Mouse (Mus musculus): Measurements from ENCODE around the gene Cdh6. TPM values are rescaled to one million over a fixed set of nuclear protein-coding genes. Genes with fewer than 3 reads are reported as not detected.

Gene Cdh6
- polyA plus RNA-seq, 1 experiment from 2014 or later: 33.8 TPM

- peak overlapping the region; percentile 85 for H3K27ac ChIP-seq (ENCODE audit: low read length)
These were observed 1.8 kb downstream of the Cdh6 start for GRCm38 (mm10) chr15:13171486-13172364.

GRCm38 (mm10) chr15:13165094-13165885 lies 8.2 kb downstream of the Cdh6 start:
- no peaks in the 10 kb centered on the region for H3K4me1 ChIP-seq (ENCODE audit: insufficient read depth, low read length)
- H3K9me3 ChIP-seq (ENCODE audit: low read length): no peaks in the 10 kb centered on the region
- no peak overlapping the region for H3K4me2 ChIP-seq (replicated peaks; ENCODE audit: low read depth, low read length)
- no peaks in the 10 kb centered on the region for H3K36me3 ChIP-seq (ENCODE audit: insufficient read depth, low read length)
- ATAC-seq (ENCODE audit: low FRiP score, low TSS enrichment): no peak
- H3K9ac ChIP-seq (replicated peaks; ENCODE audit: low read length): no peak overlapping the region
- 91% methylated on average over 13 of the region's 13 CpGs for WGBS
- H3K27me3 ChIP-seq (ENCODE audit: insufficient read depth, low read length): no peaks in the 10 kb centered on the region
- H3K27ac ChIP-seq (ENCODE audit: low read length): no peak overlapping the region
- no peak overlapping the region for H3K4me3 ChIP-seq (ENCODE audit: low read length)

More at GRCm38 (mm10) chr15:13171486-13172364, 1.8 kb downstream of the Cdh6 start:
- Histone ChIP-seq H3K9me3 (ENCODE audit: low read length) (no peaks in the 10 kb centered on the region), H3K27me3 (ENCODE audit: insufficient read depth, low read length) (peaks cover 10% of the 10 kb centered on the region; the same call in 1 of the 2 replicates), H3K4me1 (ENCODE audit: insufficient read depth, low read length) (peaks cover 18% of the 10 kb centered on the region), H3K4me2 (replicated peaks; ENCODE audit: low read depth, low read length) (peak overlapping the region; percentile 83), H3K4me3 (ENCODE audit: low read length) (peak overlapping the region; percentile 70), H3K36me3 (ENCODE audit: insufficient read depth, low read length) (no peaks in the 10 kb centered on the region), H3K9ac (replicated peaks; ENCODE audit: low read length) (peak overlapping the region; percentile 71)
- ATAC-seq (ENCODE audit: low FRiP score, low TSS enrichment): peak; percentile 43; the same call in 1 of the 2 replicates
- WGBS: 3% methylated on average over 16 of the region's 16 CpGs

- no peak overlapping the region for H3K4me2 ChIP-seq (replicated peaks; ENCODE audit: low read depth, low read length)
- 93% methylated on average over 5 of the region's 5 CpGs for WGBS
- H3K9ac ChIP-seq (replicated peaks; ENCODE audit: low read length): no peak overlapping the region
- no peaks in the 10 kb centered on the region for H3K27me3 ChIP-seq (ENCODE audit: insufficient read depth, low read length)
- no peaks in the 10 kb centered on the region for H3K4me1 ChIP-seq (ENCODE audit: insufficient read depth, low read length)
- no peaks in the 10 kb centered on the region for H3K9me3 ChIP-seq (ENCODE audit: low read length)
- ATAC-seq (ENCODE audit: low FRiP score, low TSS enrichment): no peak
- H3K27ac ChIP-seq (ENCODE audit: low read length): no peak overlapping the region
- H3K36me3 ChIP-seq (ENCODE audit: insufficient read depth, low read length): no peaks in the 10 kb centered on the region
- H3K4me3 ChIP-seq (ENCODE audit: low read length): no peak overlapping the region
These were observed 17.7 kb downstream of the Cdh6 start for GRCm38 (mm10) chr15:13155820-13156219.

DNA sequence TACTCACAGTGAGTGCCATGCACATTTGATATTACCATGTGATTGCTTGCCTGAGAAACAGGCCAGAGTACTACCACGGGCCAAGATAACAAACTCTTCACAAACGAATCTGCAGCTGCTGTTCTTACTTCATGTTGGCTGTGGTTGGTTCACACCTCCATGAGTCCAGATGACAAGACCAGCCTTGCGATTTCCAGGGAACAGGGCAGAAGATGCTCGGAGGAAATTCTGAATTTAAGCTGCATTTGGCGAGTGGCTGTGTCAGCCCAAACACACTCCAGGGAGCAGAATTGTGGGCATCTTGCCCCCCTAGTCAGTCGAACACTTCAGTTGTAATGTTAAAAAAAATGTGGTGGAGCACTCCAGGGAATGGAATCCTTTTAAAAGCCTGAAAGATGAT lies 18.1 kb downstream of the Cdh6 start:
- Histone ChIP-seq H3K4me1 (ENCODE audit: insufficient read depth, low read length) (no peaks in the 10 kb centered on the region), H3K4me3 (ENCODE audit: low read length) (no peak overlapping the region), H3K4me2 (replicated peaks; ENCODE audit: low read depth, low read length) (no peak overlapping the region), H3K36me3 (ENCODE audit: insufficient read depth, low read length) (no peaks in the 10 kb centered on the region), H3K27me3 (ENCODE audit: insufficient read depth, low read length) (no peaks in the 10 kb centered on the region), H3K9ac (replicated peaks; ENCODE audit: low read length) (no peak overlapping the region), H3K27ac (ENCODE audit: low read length) (no peak overlapping the region), H3K9me3 (ENCODE audit: low read length) (no peaks in the 10 kb centered on the region)
- no peak for ATAC-seq (ENCODE audit: low FRiP score, low TSS enrichment)
- WGBS: 83% methylated on average over 6 of the region's 6 CpGs

DNA sequence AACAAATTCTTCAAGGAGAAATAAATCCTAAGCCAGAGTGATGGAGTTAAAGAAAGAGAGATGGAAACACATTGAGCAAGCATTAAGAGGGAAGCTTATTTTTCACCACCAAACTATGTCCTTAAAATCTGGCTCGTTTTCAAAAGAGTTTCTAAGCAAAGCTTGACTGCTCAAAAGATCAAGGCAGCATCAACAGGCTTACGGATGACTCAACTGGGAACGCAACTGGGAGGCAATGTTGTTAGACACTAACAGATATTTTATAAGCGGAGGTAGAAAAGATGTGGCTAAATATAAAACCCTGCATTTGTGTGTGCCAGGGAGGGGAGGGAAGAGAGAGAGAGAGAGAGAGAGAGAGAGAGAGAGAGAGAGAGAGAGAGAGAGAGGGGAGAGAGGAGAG lies 31.5 kb downstream of the Cdh6 start:
- H3K27ac ChIP-seq (ENCODE audit: low read length): no peak overlapping the region
- 52% methylated on average over 4 of the region's 4 CpGs for WGBS
- ATAC-seq (ENCODE audit: low FRiP score, low TSS enrichment): no peak
- no peak overlapping the region for H3K4me2 ChIP-seq (replicated peaks; ENCODE audit: low read depth, low read length)
- no peak overlapping the region for H3K4me3 ChIP-seq (ENCODE audit: low read length)
- H3K9ac ChIP-seq (replicated peaks; ENCODE audit: low read length): no peak overlapping the region
- 0 out of 2 replicates have a peak, but pooled peaks cover 5% of the 10 kb centered on the region for H3K36me3 ChIP-seq (ENCODE audit: insufficient read depth, low read length)
- H3K4me1 ChIP-seq (ENCODE audit: insufficient read depth, low read length): no peaks in the 10 kb centered on the region
- no peaks in the 10 kb centered on the region for H3K9me3 ChIP-seq (ENCODE audit: low read length)
- H3K27me3 ChIP-seq (ENCODE audit: insufficient read depth, low read length): no peaks in the 10 kb centered on the region

- WGBS: 74% methylated on average over 5 of the region's 5 CpGs
- Histone ChIP-seq H3K9ac (replicated peaks; ENCODE audit: low read length) (no peak overlapping the region), H3K27ac (ENCODE audit: low read length) (no peak overlapping the region), H3K4me3 (ENCODE audit: low read length) (no peak overlapping the region), H3K4me2 (replicated peaks; ENCODE audit: low read depth, low read length) (no peak overlapping the region), H3K4me1 (ENCODE audit: insufficient read depth, low read length) (no peaks in the 10 kb centered on the region), H3K36me3 (ENCODE audit: insufficient read depth, low read length) (no peaks in the 10 kb centered on the region), H3K27me3 (ENCODE audit: insufficient read depth, low read length) (no peaks in the 10 kb centered on the region), H3K9me3 (ENCODE audit: low read length) (no peaks in the 10 kb centered on the region)
- no peak for ATAC-seq (ENCODE audit: low FRiP score, low TSS enrichment)
These were observed 33.8 kb downstream of the Cdh6 start for GRCm38 (mm10) chr15:13139662-13140061.

- no peak overlapping the region for H3K9ac ChIP-seq (replicated peaks; ENCODE audit: low read length)
- no peak overlapping the region for H3K4me2 ChIP-seq (replicated peaks; ENCODE audit: low read depth, low read length)
- H3K36me3 ChIP-seq (ENCODE audit: insufficient read depth, low read length): no peaks in the 10 kb centered on the region
- no peaks in the 10 kb centered on the region for H3K27me3 ChIP-seq (ENCODE audit: insufficient read depth, low read length)
- H3K9me3 ChIP-seq (ENCODE audit: low read length): 0 out of 2 replicates have a peak, but pooled peaks cover 2% of the 10 kb centered on the region
- 90% methylated on average over 6 of the region's 6 CpGs for WGBS
- no peak overlapping the region for H3K27ac ChIP-seq (ENCODE audit: low read length)
- H3K4me3 ChIP-seq (ENCODE audit: low read length): no peak overlapping the region
- no peak for ATAC-seq (ENCODE audit: low FRiP score, low TSS enrichment)
- H3K4me1 ChIP-seq (ENCODE audit: insufficient read depth, low read length): no peaks in the 10 kb centered on the region
These were observed 36.3 kb downstream of the Cdh6 start for GRCm38 (mm10) chr15:13137166-13137565.

DNA sequence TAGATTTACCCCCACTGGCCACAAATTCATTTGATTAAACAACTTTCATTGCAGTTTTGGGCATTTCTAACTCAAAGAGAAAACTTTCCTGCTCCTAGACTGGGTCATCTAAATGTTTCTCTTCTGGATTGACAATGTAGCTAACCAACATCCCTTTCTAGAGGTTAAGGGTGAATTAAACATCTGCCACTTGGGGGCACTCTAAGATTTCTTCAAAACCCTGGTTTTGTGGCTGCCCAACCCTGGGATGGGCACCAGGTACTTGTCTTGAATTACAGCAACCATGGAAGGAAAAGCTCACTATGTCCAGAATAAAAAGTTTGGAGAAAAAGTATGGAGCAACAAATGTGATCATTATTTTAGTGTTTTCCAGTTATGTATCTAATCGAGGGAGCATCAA lies 39.4 kb downstream of the Cdh6 start:
- H3K4me3 ChIP-seq (ENCODE audit: low read length): no peak overlapping the region
- H3K4me1 ChIP-seq (ENCODE audit: insufficient read depth, low read length): no peaks in the 10 kb centered on the region
- H3K36me3 ChIP-seq (ENCODE audit: insufficient read depth, low read length): no peaks in the 10 kb centered on the region
- no peak overlapping the region for H3K9ac ChIP-seq (replicated peaks; ENCODE audit: low read length)
- 0 out of 2 replicates have a peak, but pooled peaks have one; percentile 61 for ATAC-seq (ENCODE audit: low FRiP score, low TSS enrichment)
- no peak overlapping the region for H3K4me2 ChIP-seq (replicated peaks; ENCODE audit: low read depth, low read length)
- H3K9me3 ChIP-seq (ENCODE audit: low read length): 0 out of 2 replicates have a peak, but pooled peaks cover 2% of the 10 kb centered on the region
- no peaks in the 10 kb centered on the region for H3K27me3 ChIP-seq (ENCODE audit: insufficient read depth, low read length)
- no peak overlapping the region for H3K27ac ChIP-seq (ENCODE audit: low read length)
- WGBS: 65% methylated on average over 1 of the region's 1 CpGs

- Histone ChIP-seq H3K9ac (replicated peaks; ENCODE audit: low read length) (no peak overlapping the region), H3K27me3 (ENCODE audit: insufficient read depth, low read length) (no peaks in the 10 kb centered on the region), H3K4me3 (ENCODE audit: low read length) (no peak overlapping the region), H3K27ac (ENCODE audit: low read length) (no peak overlapping the region), H3K36me3 (ENCODE audit: insufficient read depth, low read length) (no peaks in the 10 kb centered on the region), H3K4me1 (ENCODE audit: insufficient read depth, low read length) (no peaks in the 10 kb centered on the region), H3K9me3 (ENCODE audit: low read length) (0 out of 2 replicates have a peak, but pooled peaks cover 2% of the 10 kb centered on the region), H3K4me2 (replicated peaks; ENCODE audit: low read depth, low read length) (no peak overlapping the region)
- ATAC-seq (ENCODE audit: low FRiP score, low TSS enrichment): 0 out of 2 replicates have a peak, but pooled peaks have one; percentile 23
- 94% methylated on average over 8 of the region's 8 CpGs for WGBS
These were observed 40.1 kb downstream of the Cdh6 start for GRCm38 (mm10) chr15:13133370-13133769.

All from kidney, embryonic 16.5 days (tissue).